Mouse (Mus musculus): ENCODE data around the gene Pithd1. TPM values are rescaled to one million over a fixed set of nuclear protein-coding genes. Genes with fewer than 3 reads are reported as not detected.
A peak's percentile ranks its signal among the peaks of the same experiment; 100 is the strongest.

Gene Pithd1
- polyA plus RNA-seq (2014; fragmentation: Nextera tagmentation; extraction: Ambion mirVana) = 62.6 and 70.0 TPM in 2 replicates

DNA sequence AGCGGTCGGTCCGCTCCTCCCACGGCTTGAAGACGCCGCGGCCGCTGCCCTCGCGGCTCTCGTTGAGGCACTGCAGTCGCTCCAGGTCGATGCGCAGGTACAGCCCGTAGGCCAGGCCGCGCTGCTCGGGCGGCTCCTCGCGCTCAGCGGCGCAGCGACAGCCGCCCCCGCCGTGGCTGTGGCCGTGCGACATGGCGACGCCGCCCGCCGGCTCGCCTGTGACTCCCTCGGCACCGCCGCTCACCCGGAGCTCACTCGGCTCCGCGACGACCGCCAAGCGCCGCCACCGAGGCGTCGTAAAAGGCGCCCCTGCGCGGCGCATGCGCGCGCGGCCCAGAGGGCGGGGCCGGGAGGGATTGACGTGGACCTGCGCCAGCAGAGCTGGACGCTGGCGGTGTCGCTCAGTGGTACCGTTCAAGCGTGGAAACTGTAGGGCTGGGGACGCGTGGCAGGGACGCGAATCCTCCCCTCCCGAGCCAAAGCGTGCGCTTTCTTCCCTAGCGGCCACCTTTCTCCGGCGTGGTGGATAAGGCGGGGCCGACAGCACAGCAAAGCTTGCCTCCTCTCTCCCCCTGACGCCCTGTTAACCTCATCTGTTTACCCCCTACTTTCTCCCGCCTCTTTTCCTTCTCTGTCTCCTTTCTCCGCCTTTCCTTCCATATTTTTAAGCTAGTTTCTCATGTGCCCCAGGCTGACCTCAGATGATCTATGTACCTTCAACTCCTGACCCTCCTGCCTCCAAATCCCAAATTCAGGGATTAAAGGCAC, at the start of gene Pithd1:
Pithd1 (minus strand) TSS at position 322 of the 768 bp plus-strand sequence.
- H3K4me2 ChIP-seq (ENCODE audit: low read length) = peak within 1 kb of the TSS; percentile 63
- peak within 1 kb of the TSS; percentile 84 for H3K27ac ChIP-seq (replicated peaks; ENCODE audit: low read depth, low read length)
- DNase-seq (peak; percentile 97), ATAC-seq (ENCODE audit: low FRiP score, low TSS enrichment) (peak; percentile 95)
- H3K9me3 ChIP-seq (ENCODE audit: control insufficient read depth, low read length) = no peaks in the 10 kb centered on the region
- H3K4me1 ChIP-seq (ENCODE audit: control insufficient read depth, insufficient read depth, low read length) = peaks cover 13% of the 10 kb centered on the region
- H3K9ac ChIP-seq (replicated peaks; ENCODE audit: low read length) = peak within 1 kb of the TSS; percentile 92
- under 1% methylated on average over 72 of the region's 81 CpGs for WGBS
- H3K27me3 ChIP-seq (ENCODE audit: control insufficient read depth, insufficient read depth, low read length) = no peaks in the 10 kb centered on the region
- H3K36me3 ChIP-seq (ENCODE audit: control insufficient read depth, insufficient read depth, low read length) = peaks cover 12% of the 10 kb centered on the region
- peak within 1 kb of the TSS; percentile 88 for H3K4me3 ChIP-seq (replicated peaks; ENCODE audit: low read depth, low read length)

GRCm38 (mm10) chr4:136035078-136035477, 48.0 kb upstream of the Pithd1 start:
- no peak for ATAC-seq (ENCODE audit: low FRiP score, low TSS enrichment)
- Histone ChIP-seq H3K4me1 (ENCODE audit: control insufficient read depth, insufficient read depth, low read length) (peaks cover 3% of the 10 kb centered on the region), H3K9ac (replicated peaks; ENCODE audit: low read length) (no peak overlapping the region), H3K4me2 (ENCODE audit: low read length) (no peak overlapping the region), H3K9me3 (ENCODE audit: control insufficient read depth, low read length) (no peaks in the 10 kb centered on the region), H3K27ac (replicated peaks; ENCODE audit: low read depth, low read length) (no peak overlapping the region), H3K27me3 (ENCODE audit: control insufficient read depth, insufficient read depth, low read length) (no peaks in the 10 kb centered on the region), H3K4me3 (replicated peaks; ENCODE audit: low read depth, low read length) (no peak overlapping the region), H3K36me3 (ENCODE audit: control insufficient read depth, insufficient read depth, low read length) (no peaks in the 10 kb centered on the region)
- no peak for DNase-seq
- 51% methylated on average over 4 of the region's 4 CpGs for WGBS

- no peak overlapping the region for H3K4me3 ChIP-seq (replicated peaks; ENCODE audit: low read depth, low read length)
- no peaks in the 10 kb centered on the region for H3K9me3 ChIP-seq (ENCODE audit: control insufficient read depth, low read length)
- no peaks in the 10 kb centered on the region for H3K36me3 ChIP-seq (ENCODE audit: control insufficient read depth, insufficient read depth, low read length)
- no peak overlapping the region for H3K9ac ChIP-seq (replicated peaks; ENCODE audit: low read length)
- H3K4me2 ChIP-seq (ENCODE audit: low read length) = no peak overlapping the region
- 83% methylated on average over 1 of the region's 1 CpGs for WGBS
- DNase-seq = no peak
- ATAC-seq (ENCODE audit: low FRiP score, low TSS enrichment) = no peak
- peaks cover 3% of the 10 kb centered on the region for H3K4me1 ChIP-seq (ENCODE audit: control insufficient read depth, insufficient read depth, low read length)
- no peak overlapping the region for H3K27ac ChIP-seq (replicated peaks; ENCODE audit: low read depth, low read length)
- H3K27me3 ChIP-seq (ENCODE audit: control insufficient read depth, insufficient read depth, low read length) = no peaks in the 10 kb centered on the region
These were observed 46.2 kb upstream of the Pithd1 start for GRCm38 (mm10) chr4:136033231-136033630.

GRCm38 (mm10) chr4:136030968-136031909, 44.2 kb upstream of the Pithd1 start:
- WGBS = 7% methylated on average over 8 of the region's 8 CpGs
- no peak overlapping the region for H3K27ac ChIP-seq (replicated peaks; ENCODE audit: low read depth, low read length)
- DNase-seq = peak; percentile 19
- H3K9ac ChIP-seq (replicated peaks; ENCODE audit: low read length) = no peak overlapping the region
- no peak for ATAC-seq (ENCODE audit: low FRiP score, low TSS enrichment)
- no peaks in the 10 kb centered on the region for H3K36me3 ChIP-seq (ENCODE audit: control insufficient read depth, insufficient read depth, low read length)
- no peak overlapping the region for H3K4me3 ChIP-seq (replicated peaks; ENCODE audit: low read depth, low read length)
- H3K4me1 ChIP-seq (ENCODE audit: control insufficient read depth, insufficient read depth, low read length) = peaks cover 3% of the 10 kb centered on the region
- no peaks in the 10 kb centered on the region for H3K27me3 ChIP-seq (ENCODE audit: control insufficient read depth, insufficient read depth, low read length)
- no peak overlapping the region; the same call in 1 of the 2 replicates for H3K4me2 ChIP-seq (ENCODE audit: low read length)
- H3K9me3 ChIP-seq (ENCODE audit: control insufficient read depth, low read length) = no peaks in the 10 kb centered on the region

DNA sequence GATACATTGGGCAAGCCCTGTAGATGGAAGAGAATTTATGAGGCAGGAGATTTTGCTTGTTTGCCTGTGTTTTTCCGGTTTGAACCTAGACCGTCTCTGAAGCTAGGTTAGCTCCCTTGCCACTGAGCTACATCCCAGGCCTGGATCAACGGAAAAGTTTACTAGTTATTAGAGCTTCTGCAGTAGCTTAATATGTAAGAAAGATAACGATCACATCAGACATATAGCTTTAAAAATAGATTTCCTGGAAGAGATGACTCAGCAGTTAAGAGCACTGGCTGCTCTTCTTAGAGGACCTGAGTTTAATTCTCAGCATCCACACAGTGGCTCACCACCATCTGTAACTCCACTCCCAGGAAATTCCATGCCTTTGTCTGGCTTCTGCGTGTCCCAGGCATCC, 41.6 kb upstream of the Pithd1 start:
- Histone ChIP-seq H3K9ac (replicated peaks; ENCODE audit: low read length) (no peak overlapping the region), H3K27ac (replicated peaks; ENCODE audit: low read depth, low read length) (no peak overlapping the region), H3K9me3 (ENCODE audit: control insufficient read depth, low read length) (no peaks in the 10 kb centered on the region), H3K4me2 (ENCODE audit: low read length) (no peak overlapping the region), H3K36me3 (ENCODE audit: control insufficient read depth, insufficient read depth, low read length) (no peaks in the 10 kb centered on the region), H3K4me1 (ENCODE audit: control insufficient read depth, insufficient read depth, low read length) (peaks cover 3% of the 10 kb centered on the region), H3K4me3 (replicated peaks; ENCODE audit: low read depth, low read length) (no peak overlapping the region), H3K27me3 (ENCODE audit: control insufficient read depth, insufficient read depth, low read length) (no peaks in the 10 kb centered on the region)
- ATAC-seq (ENCODE audit: low FRiP score, low TSS enrichment) (no peak), DNase-seq (no peak)
- WGBS = 91% methylated on average over 5 of the region's 5 CpGs

DNA sequence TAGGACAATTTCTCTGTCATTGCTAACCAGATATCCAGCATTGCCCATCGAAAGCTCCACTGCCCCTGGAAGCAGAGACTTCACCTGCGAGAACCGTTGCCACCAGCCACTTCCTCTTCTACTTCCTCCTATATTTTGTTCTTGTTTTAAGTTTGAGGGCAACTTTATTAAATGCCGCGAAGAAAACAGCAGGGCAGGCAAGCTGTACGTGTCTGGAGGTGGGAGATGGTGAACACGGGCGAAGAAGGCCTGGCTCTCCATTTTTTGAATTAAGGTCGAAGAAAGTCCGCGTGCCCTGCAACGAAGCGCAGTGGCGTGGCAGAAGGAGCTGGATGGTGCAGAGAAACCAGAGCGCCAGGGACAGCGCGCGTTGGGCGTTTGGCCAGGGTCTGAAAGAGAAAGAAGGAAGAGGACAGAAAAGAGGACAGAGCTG, 41.1 kb upstream of the Pithd1 start:
- no peak for DNase-seq
- no peaks in the 10 kb centered on the region for H3K9me3 ChIP-seq (ENCODE audit: control insufficient read depth, low read length)
- 87% methylated on average over 19 of the region's 19 CpGs for WGBS
- H3K36me3 ChIP-seq (ENCODE audit: control insufficient read depth, insufficient read depth, low read length) = no peaks in the 10 kb centered on the region
- no peak overlapping the region for H3K4me3 ChIP-seq (replicated peaks; ENCODE audit: low read depth, low read length)
- H3K4me2 ChIP-seq (ENCODE audit: low read length) = no peak overlapping the region
- peaks cover 3% of the 10 kb centered on the region for H3K4me1 ChIP-seq (ENCODE audit: control insufficient read depth, insufficient read depth, low read length)
- no peak overlapping the region for H3K27ac ChIP-seq (replicated peaks; ENCODE audit: low read depth, low read length)
- ATAC-seq (ENCODE audit: low FRiP score, low TSS enrichment) = no peak
- no peaks in the 10 kb centered on the region for H3K27me3 ChIP-seq (ENCODE audit: control insufficient read depth, insufficient read depth, low read length)
- no peak overlapping the region for H3K9ac ChIP-seq (replicated peaks; ENCODE audit: low read length)

- Histone ChIP-seq H3K4me1 (ENCODE audit: control insufficient read depth, insufficient read depth, low read length) (peaks cover 3% of the 10 kb centered on the region), H3K27ac (replicated peaks; ENCODE audit: low read depth, low read length) (no peak overlapping the region), H3K9ac (replicated peaks; ENCODE audit: low read length) (no peak overlapping the region), H3K4me2 (ENCODE audit: low read length) (no peak overlapping the region), H3K36me3 (ENCODE audit: control insufficient read depth, insufficient read depth, low read length) (no peaks in the 10 kb centered on the region), H3K27me3 (ENCODE audit: control insufficient read depth, insufficient read depth, low read length) (no peaks in the 10 kb centered on the region), H3K9me3 (ENCODE audit: control insufficient read depth, low read length) (no peaks in the 10 kb centered on the region), H3K4me3 (replicated peaks; ENCODE audit: low read depth, low read length) (no peak overlapping the region)
- 81% methylated on average over 8 of the region's 8 CpGs for WGBS
- ATAC-seq (ENCODE audit: low FRiP score, low TSS enrichment) = no peak
- DNase-seq = no peak
These were observed 40.5 kb upstream of the Pithd1 start for GRCm38 (mm10) chr4:136027416-136028131.

DNA sequence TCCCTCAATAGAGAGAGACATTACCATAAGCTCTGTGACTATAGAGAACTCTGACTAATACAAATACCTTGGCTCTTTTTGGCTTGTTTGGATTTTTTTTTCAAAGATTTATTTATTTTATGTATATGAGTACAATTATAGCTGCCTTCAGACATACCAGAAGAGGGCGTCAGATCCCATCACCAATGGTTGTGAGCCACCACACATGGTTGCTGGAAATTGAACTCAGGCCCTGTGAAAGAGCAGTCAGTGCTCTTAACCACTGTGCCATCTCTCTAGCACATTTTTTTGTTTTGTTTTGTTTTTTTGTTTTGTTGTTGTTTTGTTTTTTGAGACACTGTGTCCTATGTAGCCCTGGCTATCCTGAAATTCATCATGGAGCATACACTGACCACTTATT, 38.3 kb upstream of the Pithd1 start:
- 89% methylated on average over 1 of the region's 1 CpGs for WGBS
- ATAC-seq (ENCODE audit: low FRiP score, low TSS enrichment) (no peak), DNase-seq (no peak)
- H3K9ac ChIP-seq (replicated peaks; ENCODE audit: low read length) = no peak overlapping the region
- H3K9me3 ChIP-seq (ENCODE audit: control insufficient read depth, low read length) = no peaks in the 10 kb centered on the region
- no peak overlapping the region for H3K4me3 ChIP-seq (replicated peaks; ENCODE audit: low read depth, low read length)
- peaks cover 5% of the 10 kb centered on the region for H3K4me1 ChIP-seq (ENCODE audit: control insufficient read depth, insufficient read depth, low read length)
- H3K27me3 ChIP-seq (ENCODE audit: control insufficient read depth, insufficient read depth, low read length) = no peaks in the 10 kb centered on the region
- no peak overlapping the region for H3K27ac ChIP-seq (replicated peaks; ENCODE audit: low read depth, low read length)
- no peaks in the 10 kb centered on the region for H3K36me3 ChIP-seq (ENCODE audit: control insufficient read depth, insufficient read depth, low read length)
- no peak overlapping the region for H3K4me2 ChIP-seq (ENCODE audit: low read length)

All from midbrain, embryonic 14.5 days (tissue).